8 mouse cellular contexts compared by ENCODE assay signal in the genomic region with DNA sequence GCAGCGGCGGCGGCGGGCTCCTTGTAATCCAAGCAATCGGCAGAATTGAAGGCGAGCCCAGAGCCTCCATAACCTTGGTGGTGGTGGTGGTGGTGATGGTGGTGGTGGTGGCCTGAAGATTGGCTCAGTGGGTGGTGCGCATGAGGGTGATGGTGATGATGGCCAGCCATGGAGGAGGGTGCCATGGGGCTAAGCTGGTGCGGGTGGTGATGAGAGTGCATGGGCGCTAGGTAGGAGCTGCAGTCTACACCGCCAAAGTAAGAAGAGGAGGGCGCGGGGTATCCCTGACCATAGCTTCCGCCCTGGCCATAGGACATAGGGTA. TPM values are rescaled to one million over a fixed set of nuclear protein-coding genes. Genes with fewer than 3 reads are reported as not detected.
DNase-seq lines count a peak whose midpoint lies in the region; ATAC-seq lines count a peak whose summit lies in the region.

No protein-coding gene starts in this region.

- peak overlapping the region; percentile 73 for H3K4me2 ChIP-seq in heart, embryonic 13.5 days
- H3K4me2 ChIP-seq in limb, embryonic 11.5 days (ENCODE audit: low read depth, severe bottlenecking) = peak overlapping the region; percentile 24

- H3K9ac ChIP-seq in heart, embryonic 13.5 days = peak overlapping the region; percentile 56; the same call in 1 of the 2 replicates
- H3K9ac ChIP-seq in limb, embryonic 11.5 days (ENCODE audit: low read length) = no peak overlapping the region

- H3K4me1 ChIP-seq in heart, embryonic 13.5 days = peaks cover 35% of the 10 kb centered on the region
- H3K4me1 ChIP-seq in limb, embryonic 11.5 days (ENCODE audit: control insufficient read depth, insufficient read depth, low read length) = peaks cover 9% of the 10 kb centered on the region

- no peak overlapping the region for H3K27ac ChIP-seq in heart, embryonic 13.5 days (replicated peaks)
- no peak overlapping the region for H3K27ac ChIP-seq in limb, embryonic 11.5 days (replicated peaks; ENCODE audit: low read depth, low read length)

- no peaks in the 10 kb centered on the region for H3K36me3 ChIP-seq in heart, embryonic 13.5 days
- H3K36me3 ChIP-seq in limb, embryonic 11.5 days (ENCODE audit: control insufficient read depth, insufficient read depth, low read length) = no peaks in the 10 kb centered on the region

- ATAC-seq in heart, embryonic 13.5 days (ENCODE audit: extremely low read depth, insufficient number of reproducible peaks, low FRiP score, low TSS enrichment) = no peak
- ATAC-seq in limb, embryonic 11.5 days (ENCODE audit: insufficient number of reproducible peaks, low FRiP score, low TSS enrichment, low read depth) = no peak

- peaks cover 96% of the 10 kb centered on the region for H3K27me3 ChIP-seq in heart, embryonic 13.5 days (replicated peaks)
- peaks cover 78% of the 10 kb centered on the region for H3K27me3 ChIP-seq in limb, embryonic 11.5 days (ENCODE audit: control insufficient read depth, insufficient read depth, low read length)

- DNase-seq in heart, adult 9 months (ENCODE audit: low spot score in 2 of 2) = no peak
- peak; percentile 24 for DNase-seq in testis, postnatal 14 days (ENCODE audit: low spot score)
- DNase-seq in testis, postnatal 10 days (ENCODE audit: low spot score) = no peak
- DNase-seq in limb, embryonic 11.5 days (ENCODE audit: low spot score) = no peak
- DNase-seq in thymus, postnatal 14 days = no peak
- no peak for DNase-seq in ovary, postnatal 10 days (ENCODE audit: low spot score)
- DNase-seq in spleen, adult 18-20 months = no peak

- 5% methylated on average over 13 of the region's 13 CpGs for WGBS in heart, embryonic 13.5 days
- 2% methylated on average over 13 of the region's 13 CpGs for WGBS in limb, embryonic 11.5 days

- peak overlapping the region; percentile 47 for H3K4me3 ChIP-seq in heart, embryonic 13.5 days
- H3K4me3 ChIP-seq in limb, embryonic 11.5 days (ENCODE audit: low read depth, low read length) = peak overlapping the region; percentile 24

- H3K9me3 ChIP-seq in heart, embryonic 13.5 days = no peaks in the 10 kb centered on the region
- peaks cover 3% of the 10 kb centered on the region; the same call in 1 of the 2 replicates for H3K9me3 ChIP-seq in limb, embryonic 11.5 days (ENCODE audit: control insufficient read depth, low read length)

RNA-seq across cellular contexts. Expression of a gene that starts 6.4 kb away (rescaled TPM):
- polyA plus RNA-seq in heart, embryonic 13.5 days (2015; fragmentation: Nextera tagmentation; extraction: Ambion mirVana) = 0.07 and 0.17 TPM in 2 replicates
- polyA plus RNA-seq in limb, embryonic 11.5 days (2014; fragmentation: Nextera tagmentation; extraction: Ambion mirVana) = 0.24 and 0.39 TPM in 2 replicates
